Mouse (Mus musculus) bone marrow macrophage, adult 2 months (primary cell): ENCODE results near the gene Rbl1. TPM values are rescaled to one million over a fixed set of nuclear protein-coding genes. Genes with fewer than 3 reads are reported as not detected.

Source experiments
- H3K27ac ChIP-seq: 2 replicates; pipeline ENCODE4 v1.5.1; 2012; ENCODE audit warnings: low read depth, low read length; ENCODE audit not compliant: insufficient read depth
- H3K4me1 ChIP-seq: 2 replicates; pipeline ENCODE4 v1.6.1; 2012; ENCODE audit warnings: low read length; ENCODE audit not compliant: control insufficient read depth, insufficient read depth
- H3K4me3 ChIP-seq: 2 replicates; pipeline ENCODE4 v1.5.1; 2012; ENCODE audit warnings: mild to moderate bottlenecking, low read length, moderate library complexity; ENCODE audit not compliant: insufficient read depth
- CTCF ChIP-seq: IDR thresholded peaks from 2 replicates; pipeline ENCODE4 v1.5.1; 2012; ENCODE audit warnings: low read depth, mild to moderate bottlenecking, low read length, moderate library complexity
- POLR2A ChIP-seq: IDR thresholded peaks from 2 replicates; pipeline ENCODE4 v1.6.1; 2012; ENCODE audit warnings: mild to moderate bottlenecking, low read depth, low read length, borderline replicate concordance
- polyA plus RNA-seq: library from polyadenylated mRNA; stranded (reverse); fragments of >200 nt; gene quantifications from 2 replicates; pipeline ENCODE4 v1.2.4, GENCODE M21; 2012; ENCODE audit not compliant: missing spikeins, insufficient read depth, insufficient read length

The Rbl1 gene
- polyA plus RNA-seq, 1 experiment, result 26.6 TPM

- Histone ChIP-seq H3K4me3 (peak within 1 kb of the TSS; percentile 71), H3K27ac (peak within 1 kb of the TSS; percentile 95), H3K4me1 (peaks cover 31% of the 10 kb centered on the region)
- TF ChIP-seq POLR2A, result no peak; the same call in 1 of the 2 replicates
- no peak for TF ChIP-seq CTCF
These were observed 69.3 kb downstream of the Rbl1 start, which contains the start of gene Samhd1 for GRCm38 (mm10) chr2:157135014-157135413. Gene Samhd1, minus strand, starts transcription at chr2:157135265.

- Histone ChIP-seq H3K27ac (peak overlapping the region; percentile 95), H3K4me3 (peak overlapping the region; percentile 71), H3K4me1 (peaks cover 31% of the 10 kb centered on the region)
- no peak for TF ChIP-seq CTCF
- no peak for TF ChIP-seq POLR2A
These were observed 69.8 kb downstream of the Rbl1 start for GRCm38 (mm10) chr2:157134479-157134931.

GRCm38 (mm10) chr2:157133769-157134478 lies 70.4 kb downstream of the Rbl1 start:
- peaks cover 31% of the 10 kb centered on the region for H3K4me1 ChIP-seq
- H3K27ac ChIP-seq, result peak overlapping the region; percentile 95
- TF ChIP-seq CTCF (no peak), POLR2A (no peak)
- peak overlapping the region; percentile 71 for H3K4me3 ChIP-seq

GRCm38 (mm10) chr2:157132686-157133540 lies 71.4 kb downstream of the Rbl1 start:
- Histone ChIP-seq H3K27ac (peak overlapping the region; percentile 80), H3K4me3 (peak overlapping the region; percentile 35)
- TF ChIP-seq POLR2A (no peak), CTCF (no peak)

GRCm38 (mm10) chr2:157132086-157132485 lies 72.2 kb downstream of the Rbl1 start:
- Histone ChIP-seq H3K4me3 (no peak overlapping the region), H3K4me1 (peaks cover 20% of the 10 kb centered on the region), H3K27ac (no peak overlapping the region)
- no peak for TF ChIP-seq POLR2A
- TF ChIP-seq CTCF, result no peak

More at GRCm38 (mm10) chr2:157132686-157133540, 71.4 kb downstream of the Rbl1 start:
- peaks cover 24% of the 10 kb centered on the region for H3K4me1 ChIP-seq

- peak overlapping the region; percentile 71 for H3K27ac ChIP-seq
- H3K4me3 ChIP-seq, result peak overlapping the region; percentile 59
- H3K4me1 ChIP-seq, result peaks cover 21% of the 10 kb centered on the region
- TF ChIP-seq CTCF (no peak), POLR2A (no peak)
These were observed 73.4 kb downstream of the Rbl1 start for GRCm38 (mm10) chr2:157130813-157131514.

- peak overlapping the region; percentile 76 for H3K4me3 ChIP-seq
- no peak for TF ChIP-seq POLR2A
- no peak for TF ChIP-seq CTCF
- peaks cover 20% of the 10 kb centered on the region for H3K4me1 ChIP-seq
- H3K27ac ChIP-seq, result peak overlapping the region; percentile 96
These were observed 74.7 kb downstream of the Rbl1 start for GRCm38 (mm10) chr2:157129601-157130164.

GRCm38 (mm10) chr2:157129096-157129495 lies 75.2 kb downstream of the Rbl1 start:
- H3K4me1 ChIP-seq, result peaks cover 20% of the 10 kb centered on the region
- peak overlapping the region; percentile 76 for H3K4me3 ChIP-seq
- H3K27ac ChIP-seq, result peak overlapping the region; percentile 96
- TF ChIP-seq POLR2A (no peak), CTCF (no peak)

GRCm38 (mm10) chr2:157128072-157128471 lies 76.3 kb downstream of the Rbl1 start:
- H3K4me1 ChIP-seq, result peaks cover 17% of the 10 kb centered on the region
- TF ChIP-seq CTCF (no peak; the same call in 1 of the 2 replicates), POLR2A (no peak)
- no peak overlapping the region for H3K27ac ChIP-seq
- 0 out of 2 replicates have a peak overlapping the region, but pooled peaks have one; percentile 76 for H3K4me3 ChIP-seq
